Mouse (Mus musculus) forebrain, embryonic 12.5 days (tissue): ENCODE results near the gene Lmbr1l. TPM values are rescaled to one million over a fixed set of nuclear protein-coding genes. Genes with fewer than 3 reads are reported as not detected.

Experiments
- ATAC-seq: fragments of 200-750 bp; cut with Nextera tagmentation; 2 replicates; pipeline ENCODE4 v1.8.0; 2017; ENCODE audit warnings: moderate TSS enrichment; ENCODE audit not compliant: low FRiP score
- H3K27ac ChIP-seq: fragments of 300-500 bp; sonication (generic); 2 replicates; pipeline ENCODE4 v1.5.1; 2016; ENCODE audit warnings: mild to moderate bottlenecking
- H3K27me3 ChIP-seq: fragments of 300-500 bp; sonication (generic); 2 replicates; pipeline ENCODE4 v1.6.1; 2016; ENCODE audit warnings: mild to moderate bottlenecking
- H3K36me3 ChIP-seq: fragments of 300-500 bp; sonication (generic); replicated peaks from 2 replicates; pipeline ENCODE4 v1.6.1; 2016; ENCODE audit warnings: mild to moderate bottlenecking
- H3K4me1 ChIP-seq: fragments of 300-500 bp; sonication (generic); 2 replicates; pipeline ENCODE4 v1.6.1; 2016
- H3K4me2 ChIP-seq: fragments of 300-500 bp; sonication (generic); 2 replicates; pipeline ENCODE4 v1.6.1; 2016; ENCODE audit warnings: mild to moderate bottlenecking, moderate library complexity
- H3K4me3 ChIP-seq: fragments of 300-500 bp; sonication (generic); replicated peaks from 2 replicates; pipeline ENCODE4 v1.5.1; 2016; ENCODE audit warnings: mild to moderate bottlenecking
- H3K9ac ChIP-seq: fragments of 300-500 bp; sonication (generic); 2 replicates; pipeline ENCODE4 v1.6.1; 2016; ENCODE audit warnings: mild to moderate bottlenecking
- H3K9me3 ChIP-seq: fragments of 300-500 bp; sonication (generic); 2 replicates; pipeline ENCODE4 v1.6.1; 2016
- WGBS: fragments of 180-500 bp; shearing (Covaris S2); methylation state at CpG from one replicate; pipeline ENCODE4 v1.1.7; 2016; 5-methylcytosine and 5-hydroxymethylcytosine counted together
- polyA plus RNA-seq: library from polyadenylated mRNA; unstranded; fragments of >200 nt; fragmentation: Nextera tagmentation; extraction: Ambion mirVana; gene quantifications from 2 replicates; pipeline ENCODE4 v1.2.1, GENCODE M21; 2016

Lmbr1l gene
- polyA plus RNA-seq, 1 experiment from 2014 or later = 30.6 TPM

DNA sequence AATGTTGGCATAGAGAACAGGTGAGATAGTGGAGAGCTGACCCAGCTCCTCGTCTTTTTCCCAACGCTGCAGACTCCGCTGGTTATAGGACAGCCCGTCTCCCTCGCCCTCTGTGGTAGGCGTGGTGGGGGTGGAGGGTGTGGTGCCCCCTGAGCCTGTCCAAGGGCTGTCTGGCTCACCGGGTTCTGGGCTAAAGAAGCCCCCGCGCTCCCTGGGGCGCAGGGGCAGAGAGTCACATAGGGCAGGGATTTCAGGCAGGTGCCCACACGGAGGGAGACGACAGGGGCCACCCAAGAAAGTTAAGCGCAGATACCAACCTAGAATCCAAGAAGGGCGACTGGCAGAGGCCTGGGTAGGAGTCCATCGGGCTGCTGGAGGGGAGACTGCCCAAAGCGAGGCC is 63.8 kb downstream of the Lmbr1l start:
- Histone ChIP-seq H3K9me3 (no peaks in the 10 kb centered on the region), H3K4me2 (no peak overlapping the region), H3K9ac (no peak overlapping the region), H3K27me3 (no peaks in the 10 kb centered on the region), H3K4me3 (no peak overlapping the region), H3K36me3 (peaks cover 99% of the 10 kb centered on the region), H3K4me1 (no peaks in the 10 kb centered on the region), H3K27ac (no peak overlapping the region)
- no peak for ATAC-seq
- WGBS = 93% methylated on average over 16 of the region's 16 CpGs

Other genes with a start within 250 kb of the Lmbr1l start
- gene Rnd1, start 240.8 kb downstream of the Lmbr1l start, polyA plus RNA-seq = 3.9 TPM in 2 replicates
- gene Ccdc65, start 210.0 kb downstream of the Lmbr1l start, polyA plus RNA-seq = 1.5 and 1.7 TPM in 2 replicates
- 6.2 and 8.5 TPM in 2 replicates for gene Fkbp11, start 190.0 kb downstream of the Lmbr1l start, polyA plus RNA-seq
- 58.2 and 58.3 TPM in 2 replicates for gene Arf3, start 155.0 kb downstream of the Lmbr1l start, polyA plus RNA-seq
- gene Wnt10b, start 140.1 kb downstream of the Lmbr1l start, polyA plus RNA-seq = 0.18 and 0.24 TPM in 2 replicates
- 0.18 and 0.61 TPM in 2 replicates for gene Wnt1, start 128.4 kb downstream of the Lmbr1l start, polyA plus RNA-seq
- gene Ddn, start 108.7 kb downstream of the Lmbr1l start, polyA plus RNA-seq = 0.22 TPM in 1 of 2 replicates, not detected in the other
- gene Prkag1, start 86.7 kb downstream of the Lmbr1l start, polyA plus RNA-seq = 85.2 and 89.4 TPM in 2 replicates
- 12.5 and 12.7 TPM in 2 replicates for gene Kmt2d, start 47.0 kb downstream of the Lmbr1l start, polyA plus RNA-seq
- gene Rhebl1, start 23.7 kb downstream of the Lmbr1l start, polyA plus RNA-seq = 20.1 and 23.3 TPM in 2 replicates
- 0.45 and 0.51 TPM in 2 replicates for gene Dhh, start 19.7 kb downstream of the Lmbr1l start, polyA plus RNA-seq
- 1,790 and 1,867 TPM in 2 replicates for gene Tuba1b, start 16.3 kb upstream of the Lmbr1l start, polyA plus RNA-seq
- not detected in 2 replicates for gene Gm49450, start 35.3 kb upstream of the Lmbr1l start, polyA plus RNA-seq
- 7,386 and 7,785 TPM in 2 replicates for gene Tuba1a, start 35.5 kb upstream of the Lmbr1l start, polyA plus RNA-seq
- gene Tuba1c, start 111.7 kb upstream of the Lmbr1l start, polyA plus RNA-seq = 107 and 111 TPM in 2 replicates
- 0.73 and 1.4 TPM in 2 replicates for gene Prph, start 136.9 kb upstream of the Lmbr1l start, polyA plus RNA-seq
- gene Troap, start 156.3 kb upstream of the Lmbr1l start, polyA plus RNA-seq = 41.6 and 48.3 TPM in 2 replicates
- 0.44 and 1.3 TPM in 2 replicates for gene C1ql4, start 169.6 kb upstream of the Lmbr1l start, polyA plus RNA-seq
- gene Dnajc22, start 174.9 kb upstream of the Lmbr1l start, polyA plus RNA-seq = 0.76 and 1.0 TPM in 2 replicates
- gene Spats2, start 207.7 kb upstream of the Lmbr1l start, polyA plus RNA-seq = 65.5 and 69.8 TPM in 2 replicates